Mouse (Mus musculus) C2C12 (cell line): ENCODE results near the gene Hoxd3.

Experiments used
- CEBPB ChIP-seq: IDR thresholded peaks from one replicate; pipeline ENCODE4 v1.6.1; 2011; ENCODE audit warnings: low read depth, mild to moderate bottlenecking, control low read depth, moderate library complexity
- CTCF ChIP-seq: IDR thresholded peaks from one replicate; pipeline ENCODE4 v1.5.1; 2011; ENCODE audit not compliant: control insufficient read depth, insufficient read depth, insufficient read length
- MAX ChIP-seq: IDR thresholded peaks from one replicate; pipeline ENCODE4 v1.6.1; 2011; ENCODE audit warnings: mild to moderate bottlenecking, control low read depth
- MYOD1 ChIP-seq: IDR thresholded peaks from one replicate; pipeline ENCODE4 v1.6.1; 2011; ENCODE audit warnings: low read depth; ENCODE audit not compliant: control insufficient read depth, insufficient read length

DNA sequence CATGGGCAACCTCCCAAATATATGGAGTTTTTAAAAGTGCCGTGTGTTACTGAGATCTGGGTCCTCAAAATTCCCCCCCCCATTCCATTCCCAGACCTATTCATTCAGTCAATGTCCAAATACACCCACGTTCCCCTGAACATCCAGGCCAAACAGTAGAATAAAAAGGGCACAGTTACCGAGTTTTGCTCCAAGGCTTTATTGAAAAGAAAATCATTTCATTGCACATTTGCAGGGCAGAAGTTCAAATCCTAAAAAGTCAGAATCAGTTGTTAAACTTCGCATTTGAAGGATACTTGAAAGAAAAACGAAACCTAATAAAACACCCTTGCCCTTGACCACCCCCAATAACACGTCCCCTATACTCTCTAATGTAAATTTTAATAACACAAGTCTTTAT is 8.9 kb upstream of the Hoxd3 start:
- no peak for TF ChIP-seq CTCF
- TF ChIP-seq MAX = no peak
- no peak for TF ChIP-seq MYOD1
- no peak for TF ChIP-seq CEBPB
